Mouse (Mus musculus): ENCODE data around the gene Ryr2. TPM values are rescaled to one million over a fixed set of nuclear protein-coding genes. Genes with fewer than 3 reads are reported as not detected.

The Ryr2 gene
- total and polyA plus RNA-seq, 3 experiments, result 0.11 to 0.13 TPM; not detected in 1

GRCm38 (mm10) chr13:12070157-12071129 is 36.3 kb downstream of the Ryr2 start:
- Histone ChIP-seq H3K4me1 (ENCODE audit: control insufficient read depth in 1 of 2, insufficient read depth in 2 of 2) (peaks cover 0 to 18% of the 10 kb centered on the region in 2 experiments; a peak in 1 of 4 replicates), H3K27ac (ENCODE audit: insufficient read depth, low read depth) (no peak overlapping the region), H3K9me3 (replicated peaks; ENCODE audit: low read length) (no peaks in the 10 kb centered on the region), H3K4me3 (replicated peaks in 1 of 3; ENCODE audit: low read depth in 2 of 3, low read length in 2 of 3, poor library complexity in 1 of 3) (no peak overlapping the region), H3K36me3 (replicated peaks in 1 of 2; ENCODE audit: control insufficient read depth in 1 of 2, insufficient read depth in 1 of 2, low read length in 1 of 2) (no peaks in the 10 kb centered on the region), H3K9ac (ENCODE audit: insufficient read depth, low read depth) (no peak overlapping the region), H3K27me3 (replicated peaks) (no peaks in the 10 kb centered on the region), H3K79me2 (replicated peaks; ENCODE audit: control insufficient read depth, extremely low read depth, insufficient read depth, poor library complexity, severe bottlenecking) (no peaks in the 10 kb centered on the region), H3K4me2 (ENCODE audit: insufficient read depth, low read depth, poor library complexity, severe bottlenecking) (no peak overlapping the region)
- TF ChIP-seq BHLHE40 (IDR thresholded peaks at IDR 0.05; ENCODE audit: low read depth, low read length), result no peak
- no peak for TF ChIP-seq ZC3H11A (IDR thresholded peaks at IDR 0.05; ENCODE audit: low read depth, low read length)
- TF ChIP-seq SIN3A (IDR thresholded peaks at IDR 0.05; ENCODE audit: low read length), result no peak
- no peak for TF ChIP-seq TCF12 (IDR thresholded peaks at IDR 0.05; ENCODE audit: low read depth, low read length)
- no peak for TF ChIP-seq MYC (IDR thresholded peaks at IDR 0.05; ENCODE audit: low read depth, low read length)
- no peak for TF ChIP-seq USF1 (IDR thresholded peaks at IDR 0.05; ENCODE audit: low read depth, low read length)
- no peak for TF ChIP-seq JUND (conservative IDR thresholded peaks at IDR 0.05; ENCODE audit: low read depth, low read length)
- TF ChIP-seq GABPA (IDR thresholded peaks at IDR 0.05; ENCODE audit: insufficient replicate concordance, low read depth, low read length), result no peak
- TF ChIP-seq CTCF (conservative IDR thresholded peaks at IDR 0.05 in 1 of 2, IDR thresholded peaks at IDR 0.05 in 1 of 2; ENCODE audit: low read depth in 2 of 2, low read length in 2 of 2), result no peak
- TF ChIP-seq JUN (IDR thresholded peaks at IDR 0.05; ENCODE audit: insufficient read depth, low read depth, low read length), result no peak
- TF ChIP-seq POLR2AphosphoS2 (IDR thresholded peaks at IDR 0.05; ENCODE audit: low read depth, low read length), result no peak
- in situ Hi-C loops (cut with MboI; ENCODE audit: low pct_ligation_motif_present, low pct_unique_long_range_greater_than_20kb, low sequenced_read_pairs), result no loop called here
- DNase-seq (ENCODE audit: extremely low read depth), result no peak
- dilution Hi-C loops (cut with MboI; ENCODE audit: extremely low pct_ligation_motif_present, extremely low pct_unique_long_range_greater_than_20kb, low sequenced_read_pairs), result no loop called here

- no peaks in the 10 kb centered on the region for H3K9me3 ChIP-seq (replicated peaks; ENCODE audit: low read length)
- no peak for DNase-seq (ENCODE audit: extremely low read depth)
- no peak overlapping the region for H3K27ac ChIP-seq (ENCODE audit: insufficient read depth, low read depth)
- dilution Hi-C loops (cut with MboI; ENCODE audit: extremely low pct_ligation_motif_present, extremely low pct_unique_long_range_greater_than_20kb, low sequenced_read_pairs), result no loop called here
- in situ Hi-C loops (cut with MboI; ENCODE audit: low pct_ligation_motif_present, low pct_unique_long_range_greater_than_20kb, low sequenced_read_pairs), result no loop called here
- no peak overlapping the region for H3K4me3 ChIP-seq (replicated peaks in 1 of 3; ENCODE audit: low read depth in 2 of 3, low read length in 2 of 3, poor library complexity in 1 of 3)
- no peaks in the 10 kb centered on the region for H3K27me3 ChIP-seq (replicated peaks)
- no peaks in the 10 kb centered on the region for H3K36me3 ChIP-seq (replicated peaks in 1 of 2; ENCODE audit: control insufficient read depth in 1 of 2, insufficient read depth in 1 of 2, low read length in 1 of 2)
- H3K4me2 ChIP-seq (ENCODE audit: insufficient read depth, low read depth, poor library complexity, severe bottlenecking), result no peak overlapping the region
- H3K4me1 ChIP-seq (ENCODE audit: control insufficient read depth in 1 of 2, insufficient read depth in 2 of 2), result peaks cover 0 to 6% of the 10 kb centered on the region in 2 experiments; a peak in 1 of 4 replicates
- TF ChIP-seq ZNF384 (IDR thresholded peaks at IDR 0.05; ENCODE audit: low read depth, low read length), result peak; percentile 86
- no peak for TF ChIP-seq PAX5 (IDR thresholded peaks at IDR 0.05; ENCODE audit: low read length)
- no peak for TF ChIP-seq IRF4 (IDR thresholded peaks at IDR 0.05; ENCODE audit: low read depth, low read length)
- H3K9ac ChIP-seq (ENCODE audit: insufficient read depth, low read depth), result no peak overlapping the region
- no peaks in the 10 kb centered on the region for H3K79me2 ChIP-seq (replicated peaks; ENCODE audit: control insufficient read depth, extremely low read depth, insufficient read depth, poor library complexity, severe bottlenecking)
These were observed 42.2 kb downstream of the Ryr2 start for GRCm38 (mm10) chr13:12064576-12064975.

Measured in CH12.LX (cell line).